Mouse (Mus musculus) lung, postnatal 0 days (tissue): Measurements from ENCODE around the gene Ppfia3. TPM values are rescaled to one million over a fixed set of nuclear protein-coding genes. Genes with fewer than 3 reads are reported as not detected.

Experiments
- ATAC-seq: fragments of 200-750 bp; cut with Nextera tagmentation; 2 replicates; pipeline ENCODE4 v1.8.0; 2017; ENCODE audit warnings: moderate library complexity
- DNase-seq: peaks from one replicate; pipeline ENCODE4 v3.0.0-alpha.2; 2016; ENCODE audit warnings: low spot score
- H3K27ac ChIP-seq: fragments of 300-500 bp; sonication (generic); 2 replicates; pipeline ENCODE4 v1.5.1; 2014; ENCODE audit warnings: antibody characterized with exemption, mild to moderate bottlenecking, low read length, mixed read lengths
- H3K27me3 ChIP-seq: fragments of 300-500 bp; sonication (generic); replicated peaks from 2 replicates; pipeline ENCODE4 v1.6.1; 2014; ENCODE audit warnings: low read length, mixed read lengths; ENCODE audit not compliant: insufficient read depth
- H3K36me3 ChIP-seq: fragments of 300-500 bp; sonication (generic); 2 replicates; pipeline ENCODE4 v1.6.1; 2014; ENCODE audit warnings: low read length, mixed read lengths; ENCODE audit not compliant: insufficient read depth
- H3K4me1 ChIP-seq: fragments of 300-500 bp; sonication (generic); 2 replicates; pipeline ENCODE4 v1.6.1; 2014; ENCODE audit warnings: antibody characterized with exemption, low read depth, low read length, mixed read lengths; ENCODE audit not compliant: insufficient read depth
- H3K4me2 ChIP-seq: fragments of 300-500 bp; sonication (generic); replicated peaks from 2 replicates; pipeline ENCODE4 v1.6.1; 2014; ENCODE audit warnings: low read depth, mild to moderate bottlenecking, low read length, moderate library complexity, mixed read lengths
- H3K4me3 ChIP-seq: fragments of 300-500 bp; sonication (generic); 2 replicates; pipeline ENCODE4 v1.5.1; 2014; ENCODE audit warnings: low read depth, low read length
- H3K9ac ChIP-seq: fragments of 300-500 bp; sonication (generic); replicated peaks from 2 replicates; pipeline ENCODE4 v1.6.1; 2014; ENCODE audit warnings: low read depth, mild to moderate bottlenecking
- H3K9me3 ChIP-seq: fragments of 300-500 bp; sonication (generic); 2 replicates; pipeline ENCODE4 v1.6.1; 2016; ENCODE audit warnings: low read length, mixed read lengths
- CTCF ChIP-seq: IDR thresholded peaks from 2 replicates; pipeline ENCODE4 v1.5.1; 2016; ENCODE audit warnings: antibody characterized with exemption, mild to moderate bottlenecking
- EP300 ChIP-seq: IDR thresholded peaks from 2 replicates; pipeline ENCODE4 v1.6.1; 2016; ENCODE audit warnings: antibody characterized with exemption, mild to moderate bottlenecking, control low read depth
- WGBS: fragments of 180-500 bp; shearing (Covaris S2); extraction: QIAGEN DNeasy Blood & Tissue Kit; methylation state at CpG from one replicate; pipeline ENCODE4 v1.1.7; 2014; 5-methylcytosine and 5-hydroxymethylcytosine counted together
- polyA plus RNA-seq: library from polyadenylated mRNA; unstranded; fragments of >200 nt; fragmentation: Nextera tagmentation; extraction: Ambion mirVana; gene quantifications from 2 replicates; pipeline ENCODE4 v1.2.1, GENCODE M21; 2015

Ppfia3 gene
- polyA plus RNA-seq, 1 experiment from 2014 or later: 1.8 TPM

GRCm38 (mm10) chr7:45356087-45356486, 10.7 kb downstream of the Ppfia3 start:
- Histone ChIP-seq H3K9ac (no peak overlapping the region), H3K4me2 (no peak overlapping the region), H3K9me3 (no peaks in the 10 kb centered on the region), H3K4me1 (no peaks in the 10 kb centered on the region), H3K4me3 (no peak overlapping the region), H3K36me3 (no peaks in the 10 kb centered on the region), H3K27me3 (peaks cover 12% of the 10 kb centered on the region), H3K27ac (no peak overlapping the region)
- 43% methylated on average over 13 of the region's 13 CpGs for WGBS
- ATAC-seq (no peak), DNase-seq (no peak)
- TF ChIP-seq CTCF (no peak), EP300 (no peak)

GRCm38 (mm10) chr7:45355318-45356020, 11.3 kb downstream of the Ppfia3 start:
- 70% methylated on average over 15 of the region's 15 CpGs for WGBS
- no peak for DNase-seq
- Histone ChIP-seq H3K4me2 (no peak overlapping the region), H3K27ac (no peak overlapping the region), H3K9me3 (no peaks in the 10 kb centered on the region), H3K27me3 (peaks cover 6% of the 10 kb centered on the region; the same call in 1 of the 2 replicates), H3K4me3 (no peak overlapping the region), H3K9ac (no peak overlapping the region), H3K4me1 (no peaks in the 10 kb centered on the region), H3K36me3 (no peaks in the 10 kb centered on the region)
- TF ChIP-seq EP300 (no peak), CTCF (no peak)
- ATAC-seq: no peak

- ATAC-seq: no peak
- DNase-seq: no peak
- H3K9ac ChIP-seq: no peak overlapping the region
- no peaks in the 10 kb centered on the region for H3K4me1 ChIP-seq
- no peak for TF ChIP-seq EP300
- TF ChIP-seq CTCF: no peak
- no peaks in the 10 kb centered on the region for H3K27me3 ChIP-seq
- no peaks in the 10 kb centered on the region for H3K36me3 ChIP-seq
- 17% methylated on average over 5 of the region's 5 CpGs for WGBS
- no peaks in the 10 kb centered on the region for H3K9me3 ChIP-seq
- no peak overlapping the region for H3K27ac ChIP-seq
- H3K4me2 ChIP-seq: no peak overlapping the region
- no peak overlapping the region for H3K4me3 ChIP-seq
Observed at GRCm38 (mm10) chr7:45353041-45353440, 13.8 kb downstream of the Ppfia3 start.

GRCm38 (mm10) chr7:45346905-45347304, 19.9 kb downstream of the Ppfia3 start:
- H3K9ac ChIP-seq: no peak overlapping the region
- 72% methylated on average over 13 of the region's 13 CpGs for WGBS
- TF ChIP-seq EP300: no peak
- no peak for TF ChIP-seq CTCF
- H3K27ac ChIP-seq: no peak overlapping the region
- H3K9me3 ChIP-seq: no peaks in the 10 kb centered on the region
- H3K4me2 ChIP-seq: no peak overlapping the region
- no peak for ATAC-seq
- H3K36me3 ChIP-seq: no peaks in the 10 kb centered on the region
- no peaks in the 10 kb centered on the region for H3K4me1 ChIP-seq
- no peak for DNase-seq
- H3K4me3 ChIP-seq: no peak overlapping the region
- no peaks in the 10 kb centered on the region for H3K27me3 ChIP-seq

GRCm38 (mm10) chr7:45343543-45343942, 23.3 kb downstream of the Ppfia3 start:
- Histone ChIP-seq H3K36me3 (no peaks in the 10 kb centered on the region), H3K4me3 (no peak overlapping the region), H3K9me3 (no peaks in the 10 kb centered on the region), H3K27ac (no peak overlapping the region), H3K27me3 (no peaks in the 10 kb centered on the region), H3K4me2 (no peak overlapping the region), H3K9ac (no peak overlapping the region), H3K4me1 (peaks cover 14% of the 10 kb centered on the region; the same call in 1 of the 2 replicates)
- 31% methylated on average over 13 of the region's 13 CpGs for WGBS
- ATAC-seq (no peak), DNase-seq (no peak)
- TF ChIP-seq EP300: no peak
- peak; percentile 58 for TF ChIP-seq CTCF

GRCm38 (mm10) chr7:45342081-45342480, 24.7 kb downstream of the Ppfia3 start:
- TF ChIP-seq CTCF (no peak), EP300 (no peak)
- Histone ChIP-seq H3K4me2 (no peak overlapping the region), H3K9me3 (no peaks in the 10 kb centered on the region), H3K36me3 (no peaks in the 10 kb centered on the region), H3K27me3 (no peaks in the 10 kb centered on the region), H3K9ac (no peak overlapping the region), H3K4me3 (no peak overlapping the region), H3K4me1 (peaks cover 14% of the 10 kb centered on the region; the same call in 1 of the 2 replicates), H3K27ac (no peak overlapping the region)
- no peak for DNase-seq
- 84% methylated on average over 11 of the region's 11 CpGs for WGBS
- ATAC-seq: no peak
